In genomic region chr11:49871914-49872313, GRCm38 (mm10) we compare ENCODE assay signal across 9 mouse cellular contexts. TPM values are rescaled to one million over a fixed set of nuclear protein-coding genes. Genes with fewer than 3 reads are reported as not detected.
A peak's percentile ranks its signal among the peaks of the same experiment; 100 is the strongest.
DNase-seq lines count a peak whose midpoint lies in the region; ATAC-seq and TF ChIP-seq lines count a peak whose summit lies in the region.
"Had no signal": no experiment of that assay in that cellular context is flagged by ENCODE, and none has a peak within 500 bp of the region (broad histone marks: within the 10 kb centered on the region; RNA-seq: fewer than 3 reads in every experiment).

No protein-coding gene starts in this region.

- intact Hi-C loops in heart, postnatal 36 days (cut with DNase I): no loop called here

- peaks cover under 1% of the 10 kb centered on the region; the same call in 1 of the 2 replicates for H3K4me1 ChIP-seq in kidney, embryonic 15.5 days
- peaks cover 3% of the 10 kb centered on the region for H3K4me1 ChIP-seq in cortical plate, adult 2 months (ENCODE audit: control insufficient read depth, insufficient read depth, low read length)
- H3K4me1 ChIP-seq: embryonic facial prominence, embryonic 15.5 days had no signal

- H3K27ac ChIP-seq in kidney, embryonic 15.5 days: no peak overlapping the region
- no peak overlapping the region for H3K27ac ChIP-seq in cortical plate, adult 2 months (ENCODE audit: insufficient read depth, low read length)
- H3K27ac ChIP-seq: embryonic facial prominence, embryonic 15.5 days had no signal

- H3K9ac ChIP-seq in kidney, embryonic 15.5 days: no peak overlapping the region
- H3K9ac ChIP-seq: embryonic facial prominence, embryonic 15.5 days had no signal

- no peak for TF ChIP-seq POLR2A in cortical plate, adult 2 months (IDR thresholded peaks at IDR 0.05; ENCODE audit: extremely low read depth, insufficient read depth, low read length)

- DNase-seq in kidney, adult 18-20 months: peak; percentile 34
- peak; percentile 9 for DNase-seq in Muller cell, postnatal 12 days (ENCODE audit: inconsistent ontology term)
- DNase-seq in heart, postnatal 36 days: peak; percentile 16 to 23
- peak; percentile 52 for DNase-seq in liver
- DNase-seq in naive thymus-derived CD4-positive, alpha-beta T cell, adult 2 months (ENCODE audit: low read depth): peak; percentile 49
- DNase-seq in urinary bladder, postnatal 14 days (ENCODE audit: low spot score): no peak

- no peak overlapping the region for H3K4me3 ChIP-seq in kidney, embryonic 15.5 days (replicated peaks)
- no peak overlapping the region for H3K4me3 ChIP-seq in cortical plate, adult 2 months (ENCODE audit: insufficient read depth, low read length)
- H3K4me3 ChIP-seq: embryonic facial prominence, embryonic 15.5 days had no signal

- H3K9me3 ChIP-seq in kidney, embryonic 15.5 days (replicated peaks): no peaks in the 10 kb centered on the region
- H3K9me3 ChIP-seq: embryonic facial prominence, embryonic 15.5 days had no signal

- H3K27me3 ChIP-seq in kidney, embryonic 15.5 days: no peaks in the 10 kb centered on the region
- H3K27me3 ChIP-seq: embryonic facial prominence, embryonic 15.5 days had no signal

- TF ChIP-seq CTCF in cortical plate, adult 2 months (IDR thresholded peaks at IDR 0.05; ENCODE audit: extremely low read depth, insufficient read depth, low read length): peak; percentile 50

- peaks cover 66% of the 10 kb centered on the region for H3K36me3 ChIP-seq in kidney, embryonic 15.5 days

- no peak for ATAC-seq in kidney, embryonic 15.5 days (replicated peaks; ENCODE audit: low FRiP score)

- no peak overlapping the region for H3K4me2 ChIP-seq in kidney, embryonic 15.5 days
- H3K4me2 ChIP-seq: embryonic facial prominence, embryonic 15.5 days had no signal

- 51% methylated on average over 6 of the region's 6 CpGs for WGBS in kidney, embryonic 15.5 days

RNA-seq across cellular contexts. Expression of gene Mapk9, which starts 25.4 kb away (rescaled TPM):
- 30.3 and 30.4 TPM in 2 replicates for polyA plus RNA-seq in kidney, embryonic 15.5 days (2015; fragmentation: Nextera tagmentation; extraction: Ambion mirVana)
- polyA plus RNA-seq in cortical plate, adult 2 months (2012; rRNA removed): 130 and 131 TPM in 2 replicates
- total RNA-seq in heart, postnatal 36 days (2021): 10 to 100 TPM; 39.9 to 44.1 TPM

RNA-seq across cellular contexts. Expression of gene Rasgef1c, which starts 29.7 kb away (rescaled TPM):
- 0.18 TPM in 1 of 2 replicates, not detected in the other for polyA plus RNA-seq in kidney, embryonic 15.5 days (2015; fragmentation: Nextera tagmentation; extraction: Ambion mirVana)
- 38.6 and 38.8 TPM in 2 replicates for polyA plus RNA-seq in cortical plate, adult 2 months (2012; rRNA removed)
- total RNA-seq in heart, postnatal 36 days (2021): under 1 TPM; 0.31 to 0.46 TPM

Comparison
In these comparisons a context has a peak if more than half of its experiments do, and no peak if none do; other contexts are left out.
1. RNA of gene Rasgef1c, which starts 29.7 kb away (polyA plus RNA-seq): 38.6 to 38.8 TPM in cortical plate, adult 2 months; 0.18 TPM in kidney, embryonic 15.5 days; every median in the first group is over 10 times any median in the second.